Mouse (Mus musculus) MN1 (cell line): ENCODE data around the gene Ror1.

ENCODE experiments used
- DNase-seq: peaks from one replicate; pipeline ENCODE4 v3.0.0-alpha.2; 2016; ENCODE audit warnings: low spot score

Ror1 gene

GRCm38 (mm10) chr4:100253401-100253800 is 157.8 kb downstream of the Ror1 start:
- no peak for DNase-seq

GRCm38 (mm10) chr4:100253831-100254230 is 158.2 kb downstream of the Ror1 start:
- DNase-seq: no peak

- DNase-seq: no peak
Measured at GRCm38 (mm10) chr4:100258462-100258861, 162.9 kb downstream of the Ror1 start.

GRCm38 (mm10) chr4:100263917-100264316 is 168.3 kb downstream of the Ror1 start:
- no peak for DNase-seq

DNA sequence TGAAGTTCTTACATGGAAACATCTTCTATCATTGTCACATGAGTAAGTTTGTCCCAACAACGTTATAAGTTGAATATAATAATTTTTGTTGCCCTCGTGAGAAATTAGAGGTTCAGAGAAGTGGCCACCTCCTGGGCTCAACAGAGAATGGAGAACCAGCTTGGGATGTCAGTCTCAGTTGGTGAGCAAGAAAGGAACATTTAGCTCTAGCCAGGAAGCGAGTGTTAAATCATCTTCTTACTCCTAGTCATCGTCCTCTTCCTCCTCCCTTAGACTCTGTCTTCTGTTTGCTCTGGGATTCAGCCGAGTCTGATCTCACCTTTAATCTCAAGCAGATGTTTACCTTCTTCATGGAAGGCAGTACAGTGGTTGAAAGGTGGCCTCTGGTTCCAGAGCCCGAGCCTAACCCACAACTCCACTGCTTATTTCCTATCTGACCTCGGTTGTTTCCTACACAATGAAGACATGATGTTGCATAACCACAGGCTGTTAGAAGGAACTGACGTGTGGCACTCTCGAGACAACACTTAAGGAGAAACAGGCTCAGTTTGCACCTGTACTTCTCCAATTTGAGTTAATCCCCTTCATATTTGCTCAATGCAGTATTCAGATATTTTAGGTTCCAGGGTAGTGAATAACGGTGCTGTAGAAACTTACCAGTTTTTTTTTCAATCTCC is 175.6 kb downstream of the Ror1 start:
- no peak for DNase-seq

DNA sequence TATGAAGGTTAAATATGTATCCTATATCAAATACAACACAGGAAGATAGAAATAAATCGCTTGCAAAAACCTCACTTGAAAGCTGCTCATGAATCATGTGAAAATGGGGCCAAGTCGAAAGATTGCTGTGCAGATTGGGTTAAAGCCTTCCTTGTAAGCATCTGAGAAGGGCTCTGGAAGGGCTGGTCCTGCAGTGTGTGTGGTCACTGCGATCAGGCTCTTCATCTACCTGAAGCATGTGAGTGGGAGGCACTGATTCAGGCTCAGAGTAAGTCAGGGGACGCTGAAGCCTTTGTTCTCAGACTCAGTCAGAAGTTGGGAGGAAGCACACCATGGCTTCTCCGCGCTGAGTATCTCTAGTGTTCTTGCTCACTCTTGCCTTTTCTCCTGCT is 176.1 kb downstream of the Ror1 start:
- DNase-seq: no peak

GRCm38 (mm10) chr4:100273356-100273755 is 177.8 kb downstream of the Ror1 start:
- DNase-seq: no peak

DNA sequence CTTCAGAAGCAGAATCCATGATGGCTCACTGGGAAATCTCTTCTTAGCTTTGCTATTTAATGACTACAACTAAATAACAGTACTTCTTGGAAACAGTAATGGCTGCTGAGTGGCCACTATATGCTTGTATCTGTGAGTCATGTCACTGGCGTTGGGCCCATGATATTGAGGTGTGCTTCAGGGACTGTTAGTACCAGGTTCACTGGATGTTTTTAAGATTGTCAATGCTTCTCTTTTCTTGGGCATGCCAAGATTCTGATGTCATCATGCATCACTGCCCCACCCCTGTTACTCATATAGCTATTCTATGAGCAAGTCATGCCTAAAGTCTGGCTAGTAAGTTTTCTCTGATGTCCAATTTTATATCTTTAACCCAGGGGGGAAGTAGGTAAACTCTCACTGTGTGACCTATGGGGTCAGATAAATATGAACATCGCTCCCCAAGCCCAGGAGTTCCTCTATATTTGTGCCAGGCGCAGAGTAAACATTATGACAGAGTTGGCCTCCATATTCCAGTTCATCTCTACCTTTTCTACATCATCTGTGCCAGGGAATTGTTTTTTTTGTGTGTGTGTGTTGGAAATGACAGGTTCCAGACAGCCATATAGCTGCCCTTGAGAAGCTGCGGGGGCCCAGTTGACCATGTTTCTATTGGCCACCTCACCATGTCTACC is 178.4 kb downstream of the Ror1 start:
- DNase-seq: no peak

GRCm38 (mm10) chr4:100276482-100276881 is 180.9 kb downstream of the Ror1 start:
- DNase-seq: no peak

- no peak for DNase-seq
Measured at GRCm38 (mm10) chr4:100276970-100277369, 181.4 kb downstream of the Ror1 start.

DNA sequence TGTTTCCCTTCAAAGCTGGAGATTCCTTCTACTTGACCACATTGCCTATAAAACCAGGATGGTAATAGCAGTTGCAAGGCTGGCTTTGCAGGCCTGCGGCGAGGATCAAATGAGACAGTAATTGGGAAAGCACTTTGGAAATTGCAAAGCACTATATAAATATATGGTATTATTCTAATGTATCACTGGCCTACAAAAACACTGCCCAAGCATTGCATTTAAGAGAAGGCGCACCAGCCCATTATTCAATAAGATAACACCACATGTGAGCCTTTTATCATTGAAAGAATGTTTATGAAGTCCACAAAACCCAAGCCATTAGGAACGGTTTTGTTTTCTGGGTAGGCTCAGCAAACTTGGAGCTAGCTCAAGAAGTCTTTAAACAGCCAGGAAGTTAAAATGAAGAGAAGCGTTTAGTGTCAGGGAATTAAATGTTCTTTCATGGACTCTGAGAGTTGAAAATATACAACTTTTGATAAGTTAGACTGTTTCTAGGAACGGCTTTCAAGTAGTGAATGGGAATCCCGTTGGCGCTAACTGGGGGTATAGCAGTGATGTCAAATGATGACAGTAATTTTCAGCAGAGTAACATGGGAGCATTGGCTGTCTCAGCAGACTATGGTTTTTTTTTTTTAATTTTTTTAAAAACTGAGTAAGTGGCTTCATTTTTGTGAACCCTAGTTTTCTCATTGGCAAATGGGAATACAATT is 187.7 kb downstream of the Ror1 start:
- DNase-seq: no peak

DNA sequence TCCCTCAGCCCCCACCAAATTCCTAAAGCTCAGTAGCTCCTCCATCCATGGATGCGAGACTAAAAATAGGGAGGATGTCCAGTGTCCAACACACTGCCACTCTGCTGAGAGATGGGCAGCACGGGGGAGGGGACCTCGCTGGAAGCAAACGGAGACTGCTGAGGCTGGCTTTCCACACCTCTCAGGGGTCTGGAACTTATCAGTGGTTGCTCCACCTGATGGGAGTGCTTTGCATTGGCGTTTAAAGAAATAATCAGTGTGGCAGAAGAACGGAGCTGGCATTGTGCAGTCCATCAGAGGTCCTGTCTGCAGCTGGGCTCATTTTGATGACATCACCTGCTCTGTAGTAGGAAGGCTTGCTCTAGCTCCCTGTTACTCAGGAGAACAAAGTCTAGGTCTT is 188.9 kb downstream of the Ror1 start:
- no peak for DNase-seq

GRCm38 (mm10) chr4:100286111-100286541 is 190.5 kb downstream of the Ror1 start:
- DNase-seq: no peak

- DNase-seq: no peak
Measured at GRCm38 (mm10) chr4:100286800-100287199, 191.2 kb downstream of the Ror1 start.

DNA sequence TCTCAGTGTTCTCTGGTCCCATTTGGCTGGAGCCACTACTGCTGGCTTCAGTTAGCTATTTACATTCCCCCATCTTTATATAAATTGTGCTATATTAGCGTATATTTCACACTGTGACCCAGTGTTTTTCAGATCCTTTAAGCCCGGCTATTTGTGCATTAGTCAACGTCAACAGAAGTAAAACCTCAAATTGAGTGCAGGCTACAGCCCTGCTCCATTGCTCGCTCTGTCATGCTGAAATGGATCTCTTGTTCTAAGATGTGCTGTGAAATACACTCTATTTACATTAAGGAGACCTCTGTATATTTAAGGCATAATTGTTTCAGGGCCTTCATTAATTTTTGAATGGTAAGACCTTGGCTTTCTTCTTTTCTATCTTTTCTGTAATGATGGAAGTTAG is 192.2 kb downstream of the Ror1 start:
- DNase-seq: no peak

- no peak for DNase-seq
Measured at GRCm38 (mm10) chr4:100291015-100291651, 195.5 kb downstream of the Ror1 start.

GRCm38 (mm10) chr4:100297678-100298077 is 202.1 kb downstream of the Ror1 start:
- DNase-seq: no peak

DNA sequence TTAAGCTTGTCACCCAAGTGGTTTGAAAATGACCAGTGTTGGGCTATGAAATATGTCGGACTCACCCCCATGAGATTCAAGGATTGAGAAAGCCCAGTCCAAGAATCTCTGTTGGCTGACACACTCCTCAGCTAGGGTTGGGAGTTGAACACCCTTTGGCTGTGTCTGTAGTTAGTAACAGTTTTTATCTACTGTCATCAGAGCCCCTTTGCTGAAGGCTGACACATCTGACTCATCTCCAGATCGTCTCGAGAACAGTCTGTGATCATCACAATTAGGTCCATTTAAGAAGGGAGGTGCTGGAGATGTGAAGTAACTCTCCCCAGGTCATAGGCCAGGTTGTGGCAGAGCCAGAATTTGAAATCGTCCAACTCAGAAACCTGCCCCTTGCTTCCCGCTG is 203.0 kb downstream of the Ror1 start:
- no peak for DNase-seq

DNA sequence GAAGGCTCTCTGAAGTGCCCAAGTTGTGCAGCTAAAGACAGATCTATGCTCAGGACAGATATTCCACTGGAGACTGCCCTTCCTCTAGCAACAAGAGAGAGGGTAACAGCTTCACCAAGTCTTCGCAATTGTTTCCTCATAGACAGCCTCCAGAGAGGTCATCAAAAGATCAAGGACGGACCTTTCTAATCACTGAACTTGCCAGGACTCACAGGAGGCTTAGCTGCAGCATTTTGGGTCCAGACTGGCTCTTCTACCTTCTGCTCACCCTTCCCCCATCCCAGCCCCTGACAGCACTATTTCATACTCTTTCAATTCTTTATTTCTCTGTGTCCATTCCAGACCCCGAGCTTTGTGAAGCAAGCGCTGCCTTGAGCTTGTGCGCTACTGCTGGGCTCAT is 204.6 kb downstream of the Ror1 start:
- no peak for DNase-seq

- DNase-seq: no peak
Measured at GRCm38 (mm10) chr4:100301423-100301822, 205.8 kb downstream of the Ror1 start.

DNA sequence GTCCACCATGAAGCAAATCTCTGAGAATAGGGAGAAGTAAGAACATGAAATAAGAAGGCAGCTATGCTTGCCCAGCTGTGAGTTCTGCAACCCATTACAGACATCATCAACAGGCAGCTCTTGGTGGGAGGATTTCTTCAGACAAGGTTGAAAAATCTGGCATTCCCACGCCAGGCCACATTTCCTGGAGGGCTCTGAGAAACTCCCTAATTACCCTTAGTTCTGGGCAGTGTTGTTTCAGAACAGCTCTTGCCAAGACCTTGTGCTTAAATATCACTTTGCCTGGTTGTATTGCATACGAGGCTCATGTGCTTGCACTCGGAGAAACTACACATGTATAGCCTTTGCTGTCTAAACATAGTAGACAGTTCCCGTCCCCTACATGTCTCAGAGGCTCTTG is 211.8 kb downstream of the Ror1 start:
- no peak for DNase-seq

- DNase-seq: no peak
Measured at GRCm38 (mm10) chr4:100311775-100312537, 216.4 kb downstream of the Ror1 start.
